8 mouse cellular contexts compared by ENCODE assay signal in the genomic region with DNA sequence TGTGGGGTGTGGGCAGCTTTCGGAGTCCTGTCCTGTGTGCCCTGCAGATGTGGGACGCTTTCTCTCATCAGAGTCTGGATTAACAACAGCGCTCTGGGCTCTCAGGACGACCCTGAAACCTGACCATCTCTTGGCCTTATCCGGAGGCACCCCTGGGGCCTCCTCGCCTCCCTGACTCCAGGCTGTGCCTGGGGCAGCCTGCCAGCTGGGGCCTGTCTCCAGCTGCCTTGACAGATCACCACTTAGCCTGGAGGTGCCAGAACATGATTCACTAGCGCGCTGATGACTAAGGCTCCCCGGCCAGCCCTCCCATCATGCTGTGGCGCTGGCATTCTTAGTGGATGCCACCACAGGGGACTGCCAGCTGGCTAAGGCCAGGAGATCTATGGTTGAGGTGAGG. TPM values are rescaled to one million over a fixed set of nuclear protein-coding genes. Genes with fewer than 3 reads are reported as not detected.
DNase-seq lines count a peak whose midpoint lies in the region; ATAC-seq lines count a peak whose summit lies in the region.

No protein-coding gene starts in this region.

- no peaks in the 10 kb centered on the region for H3K9me3 ChIP-seq in heart, embryonic 11.5 days (replicated peaks; ENCODE audit: control insufficient read depth, low read length)
- no peaks in the 10 kb centered on the region for H3K9me3 ChIP-seq in kidney, embryonic 14.5 days (ENCODE audit: control insufficient read depth, low read length)
- H3K9me3 ChIP-seq in limb, embryonic 11.5 days (ENCODE audit: control insufficient read depth, low read length) = no peaks in the 10 kb centered on the region
- H3K9me3 ChIP-seq in neural tube, embryonic 11.5 days (ENCODE audit: control insufficient read depth, low read length) = no peaks in the 10 kb centered on the region

- H3K36me3 ChIP-seq in heart, embryonic 11.5 days (ENCODE audit: control insufficient read depth, insufficient read depth, low read length) = no peaks in the 10 kb centered on the region
- H3K36me3 ChIP-seq in kidney, embryonic 14.5 days (ENCODE audit: control insufficient read depth, insufficient read depth, low read length) = no peaks in the 10 kb centered on the region
- H3K36me3 ChIP-seq in limb, embryonic 11.5 days (ENCODE audit: control insufficient read depth, insufficient read depth, low read length) = no peaks in the 10 kb centered on the region
- H3K36me3 ChIP-seq in neural tube, embryonic 11.5 days (ENCODE audit: control insufficient read depth, insufficient read depth, low read length) = no peaks in the 10 kb centered on the region

- H3K27me3 ChIP-seq in heart, embryonic 11.5 days (ENCODE audit: control insufficient read depth, insufficient read depth, low read length) = no peaks in the 10 kb centered on the region
- H3K27me3 ChIP-seq in kidney, embryonic 14.5 days (ENCODE audit: control insufficient read depth, insufficient read depth, low read length) = no peaks in the 10 kb centered on the region
- H3K27me3 ChIP-seq in limb, embryonic 11.5 days (ENCODE audit: control insufficient read depth, insufficient read depth, low read length) = no peaks in the 10 kb centered on the region
- no peaks in the 10 kb centered on the region for H3K27me3 ChIP-seq in neural tube, embryonic 11.5 days (ENCODE audit: control insufficient read depth, insufficient read depth, low read length)

- H3K27ac ChIP-seq in heart, embryonic 11.5 days (ENCODE audit: low read depth, low read length) = peak overlapping the region; percentile 73
- peak overlapping the region; percentile 83 for H3K27ac ChIP-seq in kidney, embryonic 14.5 days (ENCODE audit: low read depth, low read length)
- H3K27ac ChIP-seq in limb, embryonic 11.5 days (replicated peaks; ENCODE audit: low read depth, low read length) = no peak overlapping the region
- no peak overlapping the region for H3K27ac ChIP-seq in neural tube, embryonic 11.5 days (ENCODE audit: low read depth, low read length)

- WGBS in heart, embryonic 11.5 days (ENCODE audit: insufficient replicate concordance) = 12% methylated on average over 10 of the region's 10 CpGs
- 8% methylated on average over 10 of the region's 10 CpGs for WGBS in kidney, embryonic 14.5 days
- 8% methylated on average over 10 of the region's 10 CpGs for WGBS in limb, embryonic 11.5 days
- WGBS in neural tube, embryonic 11.5 days = 26% methylated on average over 10 of the region's 10 CpGs

- peak; percentile 78 to 81 for DNase-seq in adrenal gland, adult 18-20 months (ENCODE audit: low spot score in 2 of 2)
- peak; percentile 38 for DNase-seq in embryo, embryonic 11.5 days (ENCODE audit: low read depth, low spot score)
- peak; percentile 49 for DNase-seq in limb, embryonic 11.5 days (ENCODE audit: low spot score)
- peak; percentile 70 for DNase-seq in neural tube, embryonic 11.5 days (ENCODE audit: low spot score)
- peak; percentile 92 for DNase-seq in urinary bladder, postnatal 14 days (ENCODE audit: low spot score)
- no peak for DNase-seq in cerebellum, postnatal 14 days

- H3K4me2 ChIP-seq in heart, embryonic 11.5 days = peak overlapping the region; percentile 16; the same call in 1 of the 2 replicates
- no peak overlapping the region; the same call in 1 of the 2 replicates for H3K4me2 ChIP-seq in kidney, embryonic 14.5 days (replicated peaks; ENCODE audit: low read depth, low read length)
- H3K4me2 ChIP-seq in limb, embryonic 11.5 days (ENCODE audit: low read depth, severe bottlenecking) = no peak overlapping the region
- H3K4me2 ChIP-seq in neural tube, embryonic 11.5 days (ENCODE audit: low read depth) = no peak overlapping the region

- H3K9ac ChIP-seq in heart, embryonic 11.5 days (ENCODE audit: low read depth, low read length) = no peak overlapping the region
- H3K9ac ChIP-seq in kidney, embryonic 14.5 days (ENCODE audit: low read depth, low read length) = no peak overlapping the region
- H3K9ac ChIP-seq in limb, embryonic 11.5 days (ENCODE audit: low read length) = no peak overlapping the region
- H3K9ac ChIP-seq in neural tube, embryonic 11.5 days (ENCODE audit: low read length) = no peak overlapping the region

- peaks cover 62% of the 10 kb centered on the region for H3K4me1 ChIP-seq in heart, embryonic 11.5 days (ENCODE audit: control insufficient read depth, insufficient read depth, low read length)
- H3K4me1 ChIP-seq in kidney, embryonic 14.5 days (ENCODE audit: control insufficient read depth, insufficient read depth, low read length) = peaks cover 44% of the 10 kb centered on the region
- H3K4me1 ChIP-seq in limb, embryonic 11.5 days (ENCODE audit: control insufficient read depth, insufficient read depth, low read length) = peaks cover 12% of the 10 kb centered on the region
- H3K4me1 ChIP-seq in neural tube, embryonic 11.5 days (ENCODE audit: control insufficient read depth, insufficient read depth, low read length) = peaks cover 5% of the 10 kb centered on the region; the same call in 1 of the 2 replicates

- H3K4me3 ChIP-seq in heart, embryonic 11.5 days (ENCODE audit: low read depth, low read length) = no peak overlapping the region
- no peak overlapping the region for H3K4me3 ChIP-seq in kidney, embryonic 14.5 days (ENCODE audit: low read length)
- H3K4me3 ChIP-seq in limb, embryonic 11.5 days (ENCODE audit: low read depth, low read length) = no peak overlapping the region
- H3K4me3 ChIP-seq in neural tube, embryonic 11.5 days (ENCODE audit: low read depth, low read length) = no peak overlapping the region

- peak; percentile 79 for ATAC-seq in heart, embryonic 11.5 days (replicated peaks; ENCODE audit: insufficient number of reproducible peaks, low FRiP score, low TSS enrichment)
- peak; percentile 92 for ATAC-seq in kidney, embryonic 14.5 days (ENCODE audit: low FRiP score, low TSS enrichment)
- ATAC-seq in limb, embryonic 11.5 days (ENCODE audit: insufficient number of reproducible peaks, low FRiP score, low TSS enrichment, low read depth) = 0 out of 2 replicates have a peak, but pooled peaks have one; percentile 62
- ATAC-seq in neural tube, embryonic 11.5 days (ENCODE audit: insufficient read depth, low FRiP score, low TSS enrichment) = no peak; the same call in 1 of the 2 replicates

RNA-seq across cellular contexts. Expression of gene Sik1, which starts 37.1 kb away (rescaled TPM):
- 10 to 100 TPM; 41.3 to 81.9 TPM for total RNA-seq in adrenal gland, adult 18-20 months (2021)
- 21.7 and 24.3 TPM in 2 replicates for polyA plus RNA-seq in heart, embryonic 11.5 days (2014; fragmentation: Nextera tagmentation; extraction: Ambion mirVana)
- polyA plus RNA-seq in kidney, embryonic 14.5 days (2014; fragmentation: Nextera tagmentation; extraction: Ambion mirVana) = 16.8 and 17.3 TPM in 2 replicates
- 12.2 and 12.6 TPM in 2 replicates for polyA plus RNA-seq in limb, embryonic 11.5 days (2014; fragmentation: Nextera tagmentation; extraction: Ambion mirVana)
- 18.3 and 19.7 TPM in 2 replicates for polyA plus RNA-seq in neural tube, embryonic 11.5 days (2014; fragmentation: Nextera tagmentation; extraction: Ambion mirVana)

Comparison
In these comparisons a context has a peak if more than half of its experiments do, and no peak if none do; other contexts are left out.
1. DNase-seq: peak in adrenal gland, adult 18-20 months (2 of 2), embryo, embryonic 11.5 days (single experiment), limb, embryonic 11.5 days (single experiment), neural tube, embryonic 11.5 days (single experiment) and urinary bladder, postnatal 14 days (single experiment); none in cerebellum, postnatal 14 days (0 of 2).
2. H3K27ac ChIP-seq: peak in heart, embryonic 11.5 days (single experiment) and kidney, embryonic 14.5 days (single experiment); none in limb, embryonic 11.5 days (single experiment) and neural tube, embryonic 11.5 days (single experiment).